Mouse (Mus musculus) heart, adult 18-20 months (tissue): ENCODE data around the gene Kansl3. TPM values are rescaled to one million over a fixed set of nuclear protein-coding genes. Genes with fewer than 3 reads are reported as not detected.

Source experiments
- DNase-seq, 2 experiments: peaks; one replicate each; pipeline ENCODE4 v3.0.0; 2021 to 2022; ENCODE audit warnings: mixed read lengths in 1 of 2
- long read RNA-seq, 2 experiments: library from polyadenylated mRNA; stranded (forward); transcript quantifications; one replicate each; pipeline ENCODE4 v2.0.0; 2021
- total RNA-seq, 2 experiments: library from RNA; stranded (reverse); gene quantifications; 2 replicates each; pipeline ENCODE4 v1.2.3; 2021

Gene Kansl3
- 10 to 100 TPM; 55.4 to 62.3 TPM for total RNA-seq
- long read RNA-seq, experiment 1, transcript Kansl3-205 (21 exons, 2,801 nt): major isoform, 8 of 31 reads
- long read RNA-seq, experiment 1, partial matches to known transcripts: 6 of 31 reads
- long read RNA-seq, experiment 1, other reads (novel, unspliced or antisense): 17 of 31 reads
- long read RNA-seq, experiment 2, partial matches to known transcripts: 6 of 16 reads
- long read RNA-seq, experiment 2, other reads (novel, unspliced or antisense): 6 of 16 reads

DNA sequence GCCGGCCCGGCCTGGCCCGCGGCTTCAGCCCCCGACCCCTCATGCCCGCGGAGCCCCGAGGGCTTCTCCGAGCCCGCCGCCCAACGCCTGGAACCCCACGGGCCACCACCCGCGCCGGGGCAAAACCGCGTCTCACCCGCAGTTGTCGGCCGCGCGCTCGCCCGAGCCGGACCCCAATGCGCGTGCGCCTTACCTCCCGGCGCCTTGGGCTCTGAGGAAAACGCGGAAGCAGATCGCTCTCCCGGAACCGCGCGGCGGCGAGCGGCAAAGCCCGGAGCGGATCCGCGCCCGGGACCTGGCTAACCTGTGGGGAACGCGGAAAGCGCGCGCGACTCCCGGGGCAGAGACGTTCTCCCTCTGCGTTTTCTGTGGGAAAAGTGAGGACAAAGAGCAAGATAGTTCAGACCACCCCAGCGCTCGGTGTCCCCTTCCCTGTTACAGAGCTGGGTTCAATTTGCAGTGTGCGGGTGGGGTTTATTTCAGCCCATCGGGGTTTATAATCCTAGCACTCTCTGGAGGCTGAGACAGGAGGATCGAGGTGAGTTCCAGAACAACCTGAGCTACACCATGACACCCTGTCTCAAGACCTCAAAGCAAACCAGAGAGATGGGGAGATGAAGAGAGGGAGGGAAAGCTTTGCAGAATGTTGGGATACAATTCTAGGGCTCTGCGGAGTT, at the start of gene Kansl3:
Gene Kansl3, minus strand, starts transcription at position 213 of the 677 bp plus-strand sequence.
- peak; percentile 92 to 95 for DNase-seq

DNA sequence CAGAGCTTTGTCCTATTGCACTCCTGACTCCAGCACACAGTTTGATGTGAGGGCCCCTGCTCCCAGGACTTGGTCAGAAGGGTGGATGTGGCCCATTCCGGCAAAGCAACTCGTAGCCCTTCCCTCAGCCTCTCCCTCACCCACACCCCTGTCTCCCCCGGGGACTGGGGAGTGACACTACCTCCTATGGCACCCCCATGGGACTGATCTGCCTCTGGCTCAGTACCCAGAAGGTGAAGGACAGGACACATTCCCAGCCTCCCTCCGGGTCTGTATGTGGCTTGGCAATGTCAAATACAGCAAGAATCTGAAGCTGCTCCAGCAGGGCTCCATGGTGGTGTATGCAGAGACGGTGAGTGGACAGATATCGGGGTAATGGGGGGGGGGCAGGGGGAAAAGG, 35.5 kb upstream of the Kansl3 start:
- no peak for DNase-seq

DNA sequence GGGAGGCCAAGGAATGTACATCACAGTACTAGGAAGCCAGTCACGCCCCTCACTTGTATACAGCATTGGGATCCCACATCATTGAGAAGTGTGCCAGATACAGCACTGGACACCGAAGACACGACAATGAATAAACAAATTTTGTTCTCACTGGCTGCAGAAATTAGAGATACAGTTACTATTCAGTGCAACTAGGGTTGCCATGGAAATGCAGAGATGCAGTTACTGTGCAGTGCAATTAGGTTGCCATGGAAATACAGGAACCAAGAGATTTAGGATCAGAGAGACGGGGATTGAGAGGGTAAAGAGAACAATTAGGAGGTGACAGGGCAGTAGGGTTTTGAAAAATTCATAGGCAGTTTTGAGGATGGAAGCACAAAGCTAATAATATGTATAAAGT, 32.5 kb upstream of the Kansl3 start:
- no peak for DNase-seq

DNA sequence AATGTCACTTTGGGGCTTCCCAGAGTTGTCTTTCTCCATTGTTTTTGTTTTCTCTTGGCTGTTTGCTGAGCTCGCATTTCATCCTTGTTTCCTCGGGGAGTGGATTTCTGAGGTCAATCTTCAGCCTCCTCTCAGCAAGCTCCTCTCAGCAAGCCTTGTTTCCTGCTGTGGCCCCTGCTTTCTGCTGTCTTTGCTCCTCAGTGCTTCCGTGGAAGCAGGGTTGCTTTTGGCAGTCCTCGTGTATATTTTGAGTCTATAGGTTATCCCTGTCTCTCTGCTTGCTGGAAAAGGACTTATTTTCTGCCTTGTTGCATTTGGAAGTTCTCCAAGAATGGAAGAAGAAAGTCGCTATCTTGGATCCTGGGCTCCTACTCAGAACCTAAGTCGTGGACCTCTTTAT, 28.1 kb upstream of the Kansl3 start:
- no peak for DNase-seq

DNA sequence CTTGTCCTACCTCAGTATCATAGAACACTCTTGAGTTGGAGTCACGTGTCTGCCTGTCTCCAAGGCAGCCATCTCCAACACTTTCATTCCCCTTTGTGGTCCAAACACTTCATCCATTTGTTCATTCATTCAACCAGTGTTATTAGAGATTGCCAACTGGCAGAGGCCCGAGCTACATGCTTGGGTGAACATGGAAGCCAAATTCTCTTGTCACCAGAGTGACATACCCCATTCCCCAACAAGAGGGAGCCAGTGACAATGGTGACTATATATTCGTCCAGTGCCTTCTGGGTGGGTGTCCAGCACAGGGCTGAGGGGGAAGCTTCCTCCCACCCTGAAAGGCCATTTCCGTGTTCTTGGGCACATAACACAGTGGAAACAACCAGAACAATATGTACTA, 10.6 kb upstream of the Kansl3 start:
- DNase-seq: no peak

DNA sequence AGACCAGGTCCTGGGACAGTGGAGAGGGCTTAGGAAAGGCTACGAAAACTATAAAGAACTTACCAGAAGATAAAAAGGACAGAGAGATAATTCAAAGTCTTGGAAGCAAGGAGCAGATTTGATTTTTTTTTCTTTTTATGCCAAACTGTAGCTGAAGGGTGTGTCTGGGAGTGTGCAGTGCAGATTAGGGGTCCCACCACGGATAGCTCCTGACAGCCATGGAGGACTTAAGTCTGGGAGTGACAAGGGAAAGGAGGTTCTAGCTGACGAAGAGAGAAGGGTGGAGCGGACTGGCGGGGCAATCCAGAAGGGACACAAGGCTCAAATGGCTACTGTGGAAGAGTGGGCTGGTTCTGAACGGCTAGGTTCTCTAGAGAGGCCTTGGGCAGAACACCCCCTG, 9.9 kb upstream of the Kansl3 start:
- DNase-seq: no peak

DNA sequence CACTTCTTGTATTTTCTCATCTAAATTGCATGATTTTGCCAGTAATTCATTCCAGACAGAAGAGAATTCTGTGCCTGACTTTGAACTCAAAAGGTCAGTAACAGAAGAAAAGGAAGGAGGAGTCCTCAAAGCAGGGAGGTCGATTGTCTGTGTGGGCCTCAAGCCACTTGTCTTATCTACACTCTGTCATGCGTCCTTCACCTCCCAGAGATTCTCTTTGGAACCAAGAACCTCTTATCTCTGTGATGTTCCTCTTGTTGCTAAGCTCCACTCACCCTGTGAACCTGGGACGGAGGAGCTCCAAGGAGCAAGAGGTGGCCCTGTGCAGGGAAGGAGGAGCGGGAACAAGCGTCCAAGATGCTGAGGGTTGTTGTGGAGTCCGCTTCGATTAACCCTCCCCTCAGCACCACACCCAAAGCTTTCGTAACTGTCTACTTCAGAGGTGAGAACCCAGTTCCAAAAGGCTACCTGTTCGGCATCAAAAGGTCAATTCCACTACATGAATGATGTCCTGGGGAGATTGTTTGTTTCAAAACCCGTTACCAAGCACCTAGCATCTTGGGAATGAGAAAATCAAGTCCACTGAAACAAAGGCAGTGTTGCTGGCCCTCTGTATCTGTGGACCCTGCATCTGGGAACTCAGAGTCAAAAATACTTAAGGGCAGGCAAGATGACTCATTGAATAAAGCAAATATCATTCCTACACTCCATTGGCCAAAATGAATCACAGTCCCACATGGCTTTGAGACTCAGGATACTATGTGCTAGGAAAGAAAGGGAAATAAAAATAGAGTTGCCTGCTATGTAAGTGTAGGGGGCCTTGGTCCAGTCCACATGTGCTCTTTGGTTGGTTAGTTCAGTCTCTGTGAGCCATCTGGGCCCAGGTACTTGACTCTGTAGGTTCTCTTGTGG, 3.2 kb upstream of the Kansl3 start, which contains the start of gene Fer1l5:
Gene Fer1l5, plus strand, starts transcription at position 358 of the 912 bp plus-strand sequence.
- no peak for DNase-seq

DNA sequence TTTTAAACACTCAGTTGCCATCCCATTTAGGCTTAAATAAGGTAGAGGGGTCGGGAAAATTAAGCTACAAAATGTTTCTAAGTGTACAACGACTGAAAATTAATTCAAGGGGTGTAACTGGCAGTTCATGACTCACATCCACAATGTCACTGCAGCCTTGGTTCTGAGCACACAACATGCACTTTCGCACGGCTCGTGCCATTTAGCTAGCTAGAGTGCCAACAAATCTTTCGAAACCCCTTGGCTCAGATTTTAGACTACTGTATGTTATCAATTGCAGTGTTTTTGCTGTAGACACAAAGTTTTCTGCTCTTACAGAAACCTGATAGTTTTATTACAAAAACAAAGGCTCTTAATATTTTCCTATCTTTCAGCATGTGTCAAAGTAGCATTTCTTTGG, 1.9 kb upstream of the Kansl3 start:
- no peak for DNase-seq

DNA sequence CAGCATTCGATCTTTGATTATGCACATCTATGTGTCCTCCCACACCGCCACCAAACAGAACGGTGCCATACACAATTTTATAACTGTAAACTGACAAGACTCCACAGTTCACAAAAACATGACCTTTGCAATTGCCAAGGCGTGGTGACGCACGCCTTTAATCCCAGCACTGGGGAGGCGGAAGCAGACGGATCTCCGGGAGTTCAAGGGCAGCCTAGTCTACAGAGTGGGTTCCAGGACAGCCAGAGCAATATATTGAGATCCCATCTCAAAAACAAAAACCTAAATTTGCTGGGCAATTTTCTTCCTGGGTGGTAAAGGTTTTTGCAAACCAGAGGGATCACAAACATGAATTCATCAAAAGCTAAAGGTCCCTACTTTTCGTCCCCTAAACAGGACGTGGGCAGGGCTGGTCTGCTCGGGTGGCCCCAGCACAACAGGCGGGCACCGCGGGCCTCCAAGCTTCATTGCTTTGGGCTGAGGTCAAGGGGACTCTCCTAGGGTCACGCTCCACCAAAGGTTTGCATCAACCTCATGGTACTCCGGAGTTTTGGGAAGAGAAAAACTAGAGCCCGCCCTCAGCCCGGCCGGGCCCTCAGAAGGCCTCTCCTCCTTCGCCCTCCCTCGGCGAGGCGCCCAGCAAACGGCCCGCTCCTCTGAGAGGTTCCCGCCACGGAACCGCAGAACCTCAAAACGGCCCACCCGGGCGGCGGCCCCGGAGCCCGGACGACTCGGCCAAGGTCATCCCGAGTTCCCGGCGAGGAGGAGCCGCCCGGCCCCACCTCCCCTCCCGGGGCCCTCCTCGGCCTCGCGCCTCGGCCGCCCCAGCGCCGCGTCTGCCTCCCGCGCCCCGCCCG, 641 bp downstream of the Kansl3 start:
- DNase-seq: peak in 1 of 2 experiments; percentile 17

DNA sequence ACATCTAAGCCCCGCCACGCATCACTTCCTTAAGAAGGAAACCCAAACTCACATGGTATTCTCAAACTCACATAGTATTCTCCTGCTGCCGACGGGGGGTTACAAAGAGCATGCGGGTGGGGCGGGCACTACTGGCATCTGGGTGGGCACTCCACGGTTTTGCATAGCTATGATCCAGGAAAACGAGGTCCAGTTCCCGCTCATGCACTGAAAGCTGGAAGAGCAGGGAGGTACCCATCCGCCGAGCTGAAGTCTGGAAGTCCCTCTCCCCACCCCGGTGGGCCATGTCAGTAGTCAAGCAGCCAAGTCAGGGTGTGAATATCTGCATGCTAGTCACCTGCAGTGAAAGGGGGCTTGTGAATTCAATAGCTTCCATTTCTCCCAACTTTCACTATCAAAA, 1.3 kb downstream of the Kansl3 start:
- DNase-seq: no peak

DNA sequence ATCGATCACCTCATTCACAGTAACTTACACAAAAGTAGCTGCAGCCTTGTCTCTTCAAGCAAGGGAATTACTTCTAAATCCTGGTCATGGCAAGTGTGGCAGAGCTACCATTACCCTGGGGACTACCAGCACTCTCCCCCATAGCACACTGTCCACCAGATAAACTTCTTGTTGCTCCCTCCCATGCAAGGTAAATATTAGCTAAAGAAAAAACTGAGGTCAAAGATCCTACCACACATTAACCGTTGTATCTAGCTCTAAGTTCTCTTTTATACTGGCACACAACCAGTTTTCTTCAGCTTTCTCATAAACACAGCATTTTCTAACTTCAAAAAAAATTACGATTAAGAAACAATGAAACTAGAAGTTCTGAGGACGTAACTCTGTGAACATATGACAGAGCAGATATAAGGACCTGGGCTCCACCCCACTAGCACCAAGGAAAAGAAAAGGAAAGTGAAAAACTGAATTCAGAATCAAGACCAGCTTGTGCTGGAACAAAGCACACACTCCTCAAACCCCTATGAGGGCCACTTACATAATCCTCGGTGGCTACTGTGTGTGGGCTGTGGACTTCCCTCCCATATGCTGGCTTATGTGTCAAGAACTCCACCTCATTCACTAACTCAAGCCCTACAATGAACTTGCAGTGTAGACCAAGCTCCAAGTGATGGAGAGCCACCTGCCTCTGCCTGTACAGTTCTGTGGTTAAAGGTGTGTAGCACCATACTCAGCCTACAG, 11.9 kb downstream of the Kansl3 start:
- DNase-seq: no peak

DNA sequence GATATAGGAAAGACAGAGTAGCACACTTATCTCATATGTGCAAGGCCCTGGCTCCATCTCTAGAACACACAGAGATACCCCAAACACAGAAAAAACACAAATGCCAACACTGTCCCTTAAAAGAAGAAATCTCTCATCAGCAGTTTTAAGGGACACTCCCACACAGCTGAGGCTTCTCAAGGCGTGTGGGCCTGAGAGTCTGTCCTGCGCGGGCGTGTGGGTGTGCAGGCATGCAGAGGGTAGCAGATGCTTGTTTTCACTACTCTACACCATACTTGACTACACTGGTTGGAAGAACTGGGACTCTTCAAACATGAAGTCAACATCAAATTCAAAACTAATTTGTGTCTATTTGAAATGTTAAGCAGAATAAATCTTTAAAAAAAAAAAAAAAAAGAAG, 16.6 kb downstream of the Kansl3 start:
- no peak for DNase-seq

DNA sequence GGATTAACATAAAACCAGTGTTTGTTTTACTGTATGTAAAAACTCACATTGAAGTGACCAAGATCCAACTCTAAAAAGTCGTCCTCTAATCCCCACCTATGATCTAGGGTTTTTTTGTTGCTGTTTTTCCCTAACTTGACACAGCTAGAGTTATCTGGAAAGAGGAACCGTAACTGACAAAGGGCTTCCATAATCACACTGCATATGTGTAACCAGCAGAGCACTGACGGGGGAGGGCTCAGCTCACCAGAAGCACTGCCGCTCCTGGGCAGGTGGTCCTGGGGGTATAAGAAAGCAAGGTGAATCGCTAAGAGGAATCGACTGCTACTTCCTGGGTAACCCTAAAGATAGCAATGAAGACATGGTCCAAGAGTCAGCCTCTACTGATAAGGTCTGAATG, 26.4 kb downstream of the Kansl3 start:
- no peak for DNase-seq

DNA sequence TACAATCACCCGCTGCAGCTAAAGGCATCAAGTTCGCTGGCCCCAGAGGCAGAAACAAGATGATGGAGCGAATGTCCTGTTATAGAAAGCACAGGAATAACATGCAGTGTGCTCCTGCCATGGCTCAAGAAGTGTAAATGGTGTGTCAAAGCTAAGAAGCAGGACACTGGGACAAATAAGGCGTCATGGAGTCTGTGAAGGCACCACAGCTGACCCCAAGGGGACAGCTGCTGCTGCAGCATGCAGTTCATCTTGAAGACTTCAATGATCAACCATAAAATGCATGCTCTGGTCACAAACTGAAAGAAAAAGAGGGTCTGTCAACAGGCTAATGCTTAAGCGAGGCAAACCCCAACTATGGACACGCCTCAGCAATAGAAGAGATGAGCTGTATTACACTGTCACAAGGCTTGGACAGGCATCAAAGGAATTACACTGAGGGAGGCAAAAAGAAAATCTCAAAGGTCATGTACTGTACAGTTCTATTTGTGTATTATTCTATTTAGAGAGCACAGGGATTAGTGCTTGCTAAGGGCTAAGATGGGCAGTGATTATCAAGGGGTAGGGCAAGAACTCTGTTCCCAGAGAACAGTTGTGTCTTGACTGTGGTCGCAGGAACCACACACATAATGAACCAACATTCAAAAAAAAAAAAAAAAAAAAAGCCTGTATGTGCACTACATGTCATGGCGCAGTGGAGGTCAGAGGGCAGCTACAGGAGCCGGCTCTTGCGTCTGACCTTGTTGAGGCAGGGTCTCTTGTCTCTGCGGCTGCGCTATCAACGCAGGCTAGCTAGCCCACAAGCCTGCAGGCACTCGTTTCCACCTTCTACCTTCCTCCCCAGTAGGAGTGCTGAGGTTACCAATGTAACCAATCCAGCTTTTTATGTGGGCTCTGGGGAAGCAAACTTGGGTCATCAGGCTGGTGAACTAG, 35.8 kb downstream of the Kansl3 start:
- DNase-seq: no peak

DNA sequence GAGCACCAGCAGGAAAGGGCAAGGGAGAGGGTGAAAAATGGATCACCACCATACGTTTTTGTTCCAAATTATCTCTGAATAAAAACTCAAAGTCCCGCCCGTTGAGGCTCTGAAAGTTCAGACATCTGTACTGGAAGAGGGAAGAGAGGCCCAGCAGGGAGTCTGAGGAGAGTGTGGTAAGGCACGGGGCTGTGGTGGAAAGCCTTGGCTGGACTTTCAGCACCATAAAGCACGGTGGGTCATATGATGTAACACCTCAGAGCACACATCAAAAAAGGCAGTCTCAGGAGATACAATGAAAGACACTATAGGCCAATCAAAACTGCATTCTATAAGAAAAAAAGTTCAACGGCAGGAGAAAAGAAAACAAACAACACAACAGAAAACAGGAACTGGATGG, 37.2 kb downstream of the Kansl3 start:
- no peak for DNase-seq

DNA sequence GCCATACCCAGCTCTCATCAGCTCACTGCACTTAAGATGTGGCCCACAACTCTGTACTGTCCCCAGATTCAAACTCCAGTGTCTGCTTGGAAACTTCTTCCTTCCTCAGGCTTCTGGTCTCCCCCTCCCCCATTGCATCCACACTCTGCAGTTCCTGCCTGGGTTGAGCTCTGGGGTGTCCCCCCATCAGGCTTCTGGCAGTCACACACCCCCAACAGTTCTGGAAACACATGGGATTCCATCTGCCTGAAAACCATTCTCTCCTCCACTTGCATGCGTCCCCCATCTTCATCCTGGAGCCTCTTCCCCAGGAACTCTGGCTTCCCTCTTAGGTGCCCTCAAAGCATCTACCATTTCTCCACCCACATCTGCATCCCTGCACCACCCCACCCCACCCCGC, 42.2 kb downstream of the Kansl3 start:
- DNase-seq: no peak

DNA sequence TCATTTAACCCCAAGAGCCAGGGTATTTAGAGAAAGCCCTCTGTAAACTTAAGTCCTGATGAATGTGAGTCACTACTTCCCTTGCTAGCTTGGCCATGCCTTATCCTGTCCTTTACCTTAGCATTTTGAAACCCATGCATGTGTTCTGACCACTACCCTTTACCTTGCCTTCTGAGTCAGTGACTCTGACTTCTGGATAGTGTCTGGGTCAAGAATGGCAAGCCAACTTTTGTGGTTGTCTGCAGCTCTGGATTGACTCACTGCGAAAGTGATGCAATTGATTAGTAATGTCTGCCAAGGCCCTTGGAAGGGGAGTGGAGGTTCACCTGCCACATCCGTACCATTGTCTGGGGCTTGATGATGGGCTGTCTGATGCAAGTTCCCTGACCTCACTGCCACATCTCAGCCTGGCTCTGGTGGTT, 43.1 kb downstream of the Kansl3 start:
- DNase-seq: no peak

DNA sequence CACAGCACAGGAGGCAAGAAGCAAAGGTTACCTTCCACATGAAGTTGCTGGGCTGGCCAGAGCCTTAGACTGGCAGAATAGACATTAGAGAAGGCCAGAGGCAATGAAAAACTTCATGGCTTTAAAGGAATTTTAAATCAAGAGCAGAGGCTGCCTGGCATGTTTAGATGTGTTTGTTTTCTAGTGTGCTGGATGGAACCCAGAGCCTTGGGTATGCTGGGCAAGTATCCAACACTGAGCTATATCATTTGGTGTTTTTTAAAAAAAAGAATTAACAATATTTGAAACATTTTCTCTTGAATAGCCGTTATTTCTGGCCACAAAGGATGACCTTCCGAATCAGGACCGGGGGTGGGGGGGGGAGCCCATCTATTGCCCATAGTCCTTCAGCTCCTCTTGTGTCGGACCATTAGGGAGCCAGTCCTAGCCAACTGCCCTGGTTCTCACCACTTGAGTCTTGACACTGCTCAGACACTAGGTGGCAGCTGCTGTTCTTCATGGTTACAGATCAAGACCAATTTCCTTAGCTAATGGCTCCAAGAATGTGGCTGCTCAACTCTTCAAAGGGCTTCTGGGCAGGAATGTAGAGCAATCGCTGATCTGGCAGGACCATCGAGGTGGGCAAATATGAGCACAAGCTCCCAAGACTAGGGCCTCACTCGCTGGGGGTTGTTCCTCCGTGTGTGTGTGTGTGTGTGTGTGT, 45.1 kb downstream of the Kansl3 start:
- peak; percentile 64 to 67 for DNase-seq

DNA sequence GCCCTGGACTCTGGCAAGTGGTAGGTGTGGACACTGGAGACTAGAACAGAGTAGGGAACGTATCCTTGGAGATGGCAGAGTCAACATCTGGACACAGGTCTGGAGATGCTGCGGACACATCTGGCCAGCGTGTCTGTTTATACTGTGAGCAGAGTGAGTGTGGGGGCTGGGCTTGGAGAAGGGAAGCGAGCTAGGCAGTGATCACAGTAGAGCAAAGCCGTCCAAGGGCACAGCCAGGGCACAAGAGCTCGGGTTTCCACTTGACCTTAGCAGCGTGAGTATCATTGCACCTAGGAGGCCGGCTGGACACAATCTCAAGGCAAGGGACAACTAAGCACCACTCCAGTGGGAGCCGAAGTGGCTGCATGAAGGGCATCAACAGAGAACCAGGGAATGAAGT, 45.9 kb downstream of the Kansl3 start:
- no peak for DNase-seq
